Mouse (Mus musculus) MEL (cell line): ENCODE data around the gene Clca2. TPM values are rescaled to one million over a fixed set of nuclear protein-coding genes. Genes with fewer than 3 reads are reported as not detected.
A peak's percentile ranks its signal among the peaks of the same experiment; 100 is the strongest.
"Not testable (repeated sequence)": the region's sequence is repeated elsewhere in the genome, so short reads cannot be mapped to it uniquely, and the experiment has no call there.

Experiments
- DNase-seq: peaks from one replicate; pipeline ENCODE4 v3.0.0; 2011; ENCODE audit warnings: low read depth, low spot score
- H3K27ac ChIP-seq: 2 replicates; pipeline ENCODE4 v1.5.1; 2012; ENCODE audit warnings: low read depth, mild to moderate bottlenecking, control low read depth, low read length, moderate library complexity; ENCODE audit not compliant: control insufficient read depth
- H3K27me3 ChIP-seq, 2 experiments: fragments of 150-350 bp in 1 of 2; sonication (generic) in 1 of 2; 2 replicates each; pipeline ENCODE4 v1.6.1; 2012; ENCODE audit warnings: low read length in 2 of 2, mild to moderate bottlenecking in 2 of 2, improper control_type of control experiment in 1 of 2, moderate library complexity in 1 of 2; ENCODE audit not compliant: insufficient read depth in 2 of 2, control insufficient read depth in 1 of 2
- H3K36me3 ChIP-seq, 2 experiments: 2 replicates each; pipeline ENCODE4 v1.6.1; 2012 to 2014; ENCODE audit warnings: low read length in 2 of 2, improper control_type of control experiment in 1 of 2, inconsistent platforms in 1 of 2, mild to moderate bottlenecking in 1 of 2; ENCODE audit not compliant: insufficient read depth in 2 of 2, control insufficient read depth in 1 of 2
- H3K4me1 ChIP-seq, 2 experiments: fragments of 150-350 bp in 1 of 2; sonication (generic) in 1 of 2; 2 replicates each; pipeline ENCODE4 v1.6.1; 2012; ENCODE audit warnings: low read length in 2 of 2, improper control_type of control experiment in 1 of 2, mild to moderate bottlenecking in 1 of 2; ENCODE audit not compliant: insufficient read depth in 2 of 2, control insufficient read depth in 1 of 2
- H3K4me3 ChIP-seq, 2 experiments: fragments of 150-350 bp in 1 of 2; sonication (generic) in 1 of 2; 2 replicates each; pipeline ENCODE4 v1.5.1; 2012; ENCODE audit warnings: low read depth in 2 of 2, low read length in 2 of 2, mild to moderate bottlenecking in 2 of 2, moderate library complexity in 2 of 2, control low read depth in 1 of 2, improper control_type of control experiment in 1 of 2; ENCODE audit not compliant: control insufficient read depth in 1 of 2, insufficient read depth in 1 of 2
- H3K79me2 ChIP-seq: 2 replicates; pipeline ENCODE4 v1.6.1; 2012; ENCODE audit warnings: mild to moderate bottlenecking, low read length, moderate library complexity; ENCODE audit not compliant: control insufficient read depth, poor library complexity, insufficient read depth
- H3K9ac ChIP-seq: 2 replicates; pipeline ENCODE4 v1.6.1; 2012; ENCODE audit warnings: low read depth, mild to moderate bottlenecking, control low read depth, low read length, moderate library complexity; ENCODE audit not compliant: control insufficient read depth, poor library complexity, severe bottlenecking
- H3K9me3 ChIP-seq: fragments of 150-350 bp; sonication (generic); replicated peaks from 2 replicates; pipeline ENCODE4 v1.6.1; 2012; ENCODE audit warnings: mild to moderate bottlenecking, low read length, improper control_type of control experiment, moderate library complexity; ENCODE audit not compliant: insufficient read depth
- BHLHE40 ChIP-seq: IDR thresholded peaks from 2 replicates; pipeline ENCODE4 v1.6.1; 2012; ENCODE audit warnings: low read depth, mild to moderate bottlenecking, inconsistent platforms, low read length, improper control_type of control experiment, borderline replicate concordance
- CHD1 ChIP-seq: IDR thresholded peaks from 2 replicates; pipeline ENCODE4 v1.6.1; 2012; ENCODE audit warnings: low read depth, mild to moderate bottlenecking, inconsistent platforms, low read length, improper control_type of control experiment
- CHD2 ChIP-seq: IDR thresholded peaks from 2 replicates; pipeline ENCODE4 v1.6.1; 2011; ENCODE audit warnings: low read length, improper control_type of control experiment
- CTCF ChIP-seq, 3 experiments: IDR thresholded peaks in 2 of 3; conservative IDR thresholded peaks in 1 of 3; 2 replicates each; pipeline ENCODE4 v1.5.1; 2011 to 2012; ENCODE audit warnings: low read length in 3 of 3, low read depth in 2 of 3, mild to moderate bottlenecking in 2 of 3, improper control_type of control experiment in 1 of 3, inconsistent platforms in 1 of 3, mixed read lengths in 1 of 3, moderate library complexity in 1 of 3; ENCODE audit not compliant: control insufficient read depth in 1 of 3, insufficient read depth in 1 of 3, poor library complexity in 1 of 3, severe bottlenecking in 1 of 3
- ELF1 ChIP-seq: IDR thresholded peaks from 2 replicates; pipeline ENCODE4 v1.6.1; 2014; ENCODE audit warnings: low read depth, mild to moderate bottlenecking, inconsistent platforms, low read length, improper control_type of control experiment, moderate library complexity
- EP300 ChIP-seq, 2 experiments: IDR thresholded peaks; 2 replicates each; pipeline ENCODE4 v1.6.1; 2011; ENCODE audit warnings: improper control_type of control experiment in 2 of 2, low read length in 2 of 2, low read depth in 1 of 2, mild to moderate bottlenecking in 1 of 2
- ETS1 ChIP-seq: IDR thresholded peaks from 2 replicates; pipeline ENCODE4 v1.6.1; 2012; ENCODE audit warnings: low read depth, mild to moderate bottlenecking, inconsistent platforms, low read length, improper control_type of control experiment, moderate library complexity
- GATA1 ChIP-seq: IDR thresholded peaks from 2 replicates; pipeline ENCODE4 v1.6.1; 2011; ENCODE audit warnings: low read depth, low read length, improper control_type of control experiment
- HCFC1 ChIP-seq: IDR thresholded peaks from 2 replicates; pipeline ENCODE4 v1.6.1; 2012; ENCODE audit warnings: low read depth, mild to moderate bottlenecking, inconsistent platforms, low read length, improper control_type of control experiment, moderate library complexity
- JUND ChIP-seq: IDR thresholded peaks from 2 replicates; pipeline ENCODE4 v1.6.1; 2011; ENCODE audit warnings: low read depth, mild to moderate bottlenecking, improper control_type of control experiment, low read length
- MAFK ChIP-seq: IDR thresholded peaks from 2 replicates; pipeline ENCODE4 v1.6.1; 2011; ENCODE audit warnings: low read depth, mild to moderate bottlenecking, low read length, improper control_type of control experiment, borderline replicate concordance
- MAX ChIP-seq: IDR thresholded peaks from 2 replicates; pipeline ENCODE4 v1.6.1; 2011; ENCODE audit warnings: low read length, improper control_type of control experiment
- MAZ ChIP-seq: IDR thresholded peaks from 2 replicates; pipeline ENCODE4 v1.6.1; 2012; ENCODE audit warnings: low read depth, mild to moderate bottlenecking, inconsistent platforms, low read length, improper control_type of control experiment
- MEF2A ChIP-seq: IDR thresholded peaks from 2 replicates; pipeline ENCODE4 v1.6.1; 2014; ENCODE audit warnings: low read depth, mild to moderate bottlenecking, inconsistent platforms, low read length, improper control_type of control experiment; ENCODE audit not compliant: poor library complexity, insufficient replicate concordance, severe bottlenecking; ENCODE audit errors: extremely low read depth
- MXI1 ChIP-seq: IDR thresholded peaks from 2 replicates; pipeline ENCODE4 v1.6.1; 2011; ENCODE audit warnings: mild to moderate bottlenecking, low read depth, low read length, improper control_type of control experiment
- MYB ChIP-seq: IDR thresholded peaks from 2 replicates; pipeline ENCODE4 v1.6.1; 2011; ENCODE audit warnings: mild to moderate bottlenecking, low read depth, low read length, improper control_type of control experiment
- MYC ChIP-seq: IDR thresholded peaks from 2 replicates; pipeline ENCODE4 v1.6.1; 2011; ENCODE audit warnings: low read depth, mild to moderate bottlenecking, low read length, improper control_type of control experiment, moderate library complexity
- NELFE ChIP-seq: IDR thresholded peaks from 2 replicates; pipeline ENCODE4 v1.6.1; 2011; ENCODE audit warnings: low read depth, low read length, improper control_type of control experiment
- POLR2A ChIP-seq, 2 experiments: IDR thresholded peaks; 2 replicates each; pipeline ENCODE4 v1.6.1; 2011 to 2012; ENCODE audit warnings: low read length in 2 of 2, mild to moderate bottlenecking in 2 of 2, control low read depth in 1 of 2, improper control_type of control experiment in 1 of 2, low read depth in 1 of 2, moderate library complexity in 1 of 2; ENCODE audit not compliant: control insufficient read depth in 1 of 2, insufficient read depth in 1 of 2, poor library complexity in 1 of 2
- POLR2AphosphoS5 ChIP-seq: IDR thresholded peaks from 2 replicates; pipeline ENCODE4 v1.6.1; 2012; ENCODE audit warnings: low read depth, borderline replicate concordance, mild to moderate bottlenecking, inconsistent platforms, low read length, moderate library complexity, mixed read lengths
- RCOR1 ChIP-seq: IDR thresholded peaks from 2 replicates; pipeline ENCODE4 v1.6.1; 2012; ENCODE audit warnings: low read depth, mild to moderate bottlenecking, inconsistent platforms, low read length, improper control_type of control experiment
- SMC3 ChIP-seq: IDR thresholded peaks from 2 replicates; pipeline ENCODE4 v1.6.1; 2011; ENCODE audit warnings: low read depth, low read length, improper control_type of control experiment
- TAL1 ChIP-seq: IDR thresholded peaks from 2 replicates; pipeline ENCODE4 v1.6.1; 2012; ENCODE audit warnings: mild to moderate bottlenecking, inconsistent platforms, low read length, moderate library complexity, mixed read lengths
- TBP ChIP-seq: IDR thresholded peaks from 2 replicates; pipeline ENCODE4 v1.8.0; 2011; ENCODE audit warnings: low read depth, low read length, improper control_type of control experiment
- TCF12 ChIP-seq: IDR thresholded peaks from 2 replicates; pipeline ENCODE4 v1.6.1; 2014; ENCODE audit warnings: low read depth, mild to moderate bottlenecking, inconsistent platforms, low read length, improper control_type of control experiment, moderate library complexity
- UBTF ChIP-seq: IDR thresholded peaks from 2 replicates; pipeline ENCODE4 v1.6.1; 2012; ENCODE audit warnings: low read depth, mild to moderate bottlenecking, inconsistent platforms, low read length, improper control_type of control experiment, moderate library complexity, borderline replicate concordance; ENCODE audit not compliant: insufficient read depth
- USF1 ChIP-seq: IDR thresholded peaks from 2 replicates; pipeline ENCODE4 v1.6.1; 2014; ENCODE audit warnings: low read depth, mild to moderate bottlenecking, inconsistent platforms, low read length, improper control_type of control experiment, moderate library complexity
- ZC3H11A ChIP-seq: IDR thresholded peaks from 2 replicates; pipeline ENCODE4 v1.6.1; 2012; ENCODE audit warnings: low read depth, mild to moderate bottlenecking, inconsistent platforms, low read length, improper control_type of control experiment
- ZKSCAN1 ChIP-seq: IDR thresholded peaks from 2 replicates; pipeline ENCODE4 v1.6.1; 2012; ENCODE audit warnings: low read depth, mild to moderate bottlenecking, inconsistent platforms, low read length, improper control_type of control experiment, moderate library complexity
- ZMIZ1 ChIP-seq: IDR thresholded peaks from 2 replicates; pipeline ENCODE4 v1.6.1; 2012; ENCODE audit warnings: low read depth, mild to moderate bottlenecking, inconsistent platforms, low read length, improper control_type of control experiment, moderate library complexity
- ZNF384 ChIP-seq: IDR thresholded peaks from 2 replicates; pipeline ENCODE4 v1.6.1; 2012; ENCODE audit warnings: low read depth, mild to moderate bottlenecking, inconsistent platforms, low read length, improper control_type of control experiment
- polyA plus RNA-seq, 2 experiments: library from polyadenylated mRNA; stranded (reverse) in 1 of 2; unstranded in 1 of 2; fragments of >175 nt in 1 of 2; fragments of >200 nt in 1 of 2; gene quantifications; 2 replicates each; pipeline versions ENCODE4 v1.2.1 to v1.2.4; 2012; ENCODE audit warnings: low replicate concordance in 2 of 2, low read depth in 1 of 2; ENCODE audit not compliant: insufficient read length in 2 of 2, insufficient read depth in 1 of 2, missing spikeins in 1 of 2
- total RNA-seq: library from RNA; depleted of rRNA; stranded (reverse); fragments of 300-350 nt; gene quantifications from 2 replicates; pipeline ENCODE4 v1.2.3, GENCODE M21; 2012

The Clca2 gene
- total and polyA plus RNA-seq, 3 experiments, result not detected

DNA sequence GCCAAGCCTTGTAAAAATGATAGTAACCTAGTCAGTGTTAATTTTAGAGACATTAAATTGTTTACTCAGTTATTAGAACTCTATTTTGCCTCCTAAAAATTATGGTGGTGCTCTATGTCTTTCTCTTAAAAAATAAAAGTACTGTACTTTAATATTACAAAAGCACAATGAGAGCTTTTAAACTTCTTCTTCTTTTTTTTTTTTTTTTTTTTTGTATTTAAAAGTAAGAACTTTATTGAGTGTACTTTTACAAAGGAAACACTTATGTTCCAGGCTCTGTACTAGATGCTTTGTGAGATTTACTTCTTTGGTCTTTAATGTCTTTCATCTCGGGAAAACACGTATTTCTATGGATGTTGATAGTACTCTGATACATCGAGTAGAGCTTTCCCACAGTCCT lies 44.1 kb downstream of the Clca2 start:
- TF ChIP-seq ZNF384, result peak; percentile 85
- H3K4me3 ChIP-seq, H3K36me3 ChIP-seq, H3K9ac ChIP-seq, H3K4me1 ChIP-seq, H3K79me2 ChIP-seq, H3K27me3 ChIP-seq, DNase-seq, H3K9me3 ChIP-seq, H3K27ac ChIP-seq: not testable (repeated sequence)

DNA sequence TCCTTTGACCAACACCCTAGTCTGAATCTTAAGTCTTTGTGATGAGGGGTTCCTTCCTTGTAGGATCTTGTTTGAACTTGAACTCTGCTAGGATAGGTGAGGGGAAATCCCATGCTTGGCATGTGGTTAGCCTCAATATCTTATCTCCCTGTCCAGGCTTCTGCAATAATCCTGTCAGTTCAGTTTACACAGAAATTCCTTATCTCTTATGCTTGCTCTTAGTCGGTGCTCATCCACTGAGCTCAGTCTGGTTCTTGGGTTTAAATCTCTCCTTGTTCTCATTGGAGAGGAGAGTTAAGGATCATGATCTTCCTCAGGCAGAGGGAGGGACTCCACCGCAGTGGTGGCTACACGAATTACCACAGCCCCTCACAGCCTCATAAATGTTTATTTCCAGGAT lies 49.4 kb downstream of the Clca2 start:
- Histone ChIP-seq H3K36me3 (peaks cover 0 to 8% of the 10 kb centered on the region in 2 experiments; a peak in 2 of 4 replicates), H3K27ac (no peak overlapping the region), H3K27me3 (no peaks in the 10 kb centered on the region), H3K4me3 (no peak overlapping the region), H3K9me3 (no peaks in the 10 kb centered on the region), H3K4me1 (peaks cover 0 to 10% of the 10 kb centered on the region in 2 experiments; a peak in 3 of 4 replicates), H3K9ac (no peak overlapping the region), H3K79me2 (no peaks in the 10 kb centered on the region)
- DNase-seq, result peak; percentile 89
- no peak for TF ChIP-seq NELFE
- 0 out of 2 replicates have a peak, but pooled peaks have one; percentile 51 for TF ChIP-seq HCFC1
- peak; percentile 19; the same call in 1 of the 2 replicates for TF ChIP-seq ZC3H11A
- TF ChIP-seq MYC, result peak; percentile 90
- 0 out of 2 replicates have a peak, but pooled peaks have one; percentile 31 for TF ChIP-seq ZNF384
- TF ChIP-seq ZMIZ1, result peak; percentile 59; the same call in 1 of the 2 replicates
- TF ChIP-seq BHLHE40, result peak; percentile 76
- peak; percentile 92 for TF ChIP-seq MAFK
- TF ChIP-seq MAX, result peak; percentile 78
- peak; percentile 70 for TF ChIP-seq MYB
- peak; percentile 62 for TF ChIP-seq CHD2
- TF ChIP-seq GATA1, result peak; percentile 99
- no peak for TF ChIP-seq SMC3
- TF ChIP-seq UBTF, result no peak
- 0 out of 2 replicates have a peak, but pooled peaks have one; percentile 45 for TF ChIP-seq ZKSCAN1
- TF ChIP-seq MAZ, result 0 out of 2 replicates have a peak, but pooled peaks have one; percentile 44
- TF ChIP-seq POLR2A (IDR thresholded peaks at IDR 0.05; ENCODE audit: control insufficient read depth in 1 of 2, insufficient read depth in 1 of 2, low read depth in 1 of 2, low read length in 2 of 2, poor library complexity in 1 of 2), result no peak
- TF ChIP-seq TAL1, result peak; percentile 89
- TF ChIP-seq POLR2AphosphoS5, result no peak
- TF ChIP-seq ETS1, result peak; percentile 92
- TF ChIP-seq USF1, result peak; percentile 30; the same call in 1 of the 2 replicates
- TF ChIP-seq CHD1, result no peak
- peak; percentile 70 for TF ChIP-seq MXI1
- peak; percentile 100 for TF ChIP-seq RCOR1
- peak; percentile 75; the same call in 1 of the 2 replicates for TF ChIP-seq JUND
- TF ChIP-seq EP300 (IDR thresholded peaks at IDR 0.05; ENCODE audit: low read depth in 1 of 2, low read length in 2 of 2), result peak; percentile 98
- peak; percentile 48; the same call in 1 of the 2 replicates for TF ChIP-seq ELF1
- TF ChIP-seq TBP, result 0 out of 2 replicates have a peak, but pooled peaks have one; percentile 17
- TF ChIP-seq MEF2A, result peak; percentile 51; the same call in 1 of the 2 replicates
- TF ChIP-seq TCF12, result peak; percentile 97
- no peak for TF ChIP-seq CTCF (IDR thresholded peaks at IDR 0.05 in 2 of 3, conservative IDR thresholded peaks at IDR 0.05 in 1 of 3; ENCODE audit: control insufficient read depth in 1 of 3, insufficient read depth in 1 of 3, low read depth in 2 of 3, low read length in 3 of 3, poor library complexity in 1 of 3, severe bottlenecking in 1 of 3)
